Mouse (Mus musculus): ENCODE measurements around the gene Ing5.
"Not testable (repeated sequence)": the region's sequence is repeated elsewhere in the genome, so short reads cannot be mapped to it uniquely, and the experiment has no call there.

Ing5 gene

DNA sequence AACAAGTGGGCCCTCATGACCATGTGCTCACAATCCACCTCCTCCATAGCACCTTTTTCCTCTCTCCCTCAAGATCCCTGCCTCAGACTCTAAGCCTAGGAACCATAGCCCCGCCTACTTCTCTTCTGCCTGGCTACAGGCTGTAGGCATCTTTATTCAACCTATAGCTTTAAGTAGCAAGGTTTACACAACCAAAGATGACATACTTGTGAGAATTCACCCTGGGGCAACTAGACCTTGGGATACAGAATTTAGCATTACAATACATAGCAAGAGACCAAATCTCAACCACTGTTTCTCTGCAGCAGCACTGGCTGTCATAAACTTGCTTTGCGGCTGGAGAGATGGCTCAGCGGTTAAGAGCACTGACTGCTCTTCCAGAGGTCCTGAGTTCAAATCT is 6.2 kb downstream of the Ing5 start:
- DNase-seq (ENCODE audit: extremely low read depth, low read depth, low spot score): no peak

DNA sequence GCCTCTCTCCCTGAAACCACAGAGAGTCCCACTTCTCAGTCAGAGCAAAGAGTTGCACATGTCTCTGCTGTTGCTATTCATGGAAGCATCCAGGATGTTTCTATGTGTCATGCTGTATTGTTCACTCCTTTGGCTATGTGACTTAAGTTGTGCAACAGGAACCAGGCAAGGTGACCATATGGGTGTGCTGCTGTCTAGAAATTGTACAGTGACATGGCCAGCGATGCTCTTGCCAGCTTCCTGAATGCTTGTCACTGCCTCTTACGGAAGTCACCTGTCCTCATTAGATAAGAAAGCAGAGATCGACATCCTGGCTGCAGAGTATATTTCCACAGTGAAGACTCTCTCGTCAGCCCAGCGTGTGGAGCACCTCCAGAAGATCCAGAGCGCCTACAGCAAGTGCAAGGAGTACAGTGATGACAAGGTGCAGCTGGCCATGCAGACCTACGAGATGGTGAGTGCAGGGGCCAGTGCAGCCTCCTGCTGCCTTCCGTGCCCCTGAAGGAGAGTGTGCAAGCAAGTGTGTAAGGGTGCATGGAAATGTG is 7.8 kb downstream of the Ing5 start:
- no peak for DNase-seq (ENCODE audit: extremely low read depth, low read depth, low spot score)

DNA sequence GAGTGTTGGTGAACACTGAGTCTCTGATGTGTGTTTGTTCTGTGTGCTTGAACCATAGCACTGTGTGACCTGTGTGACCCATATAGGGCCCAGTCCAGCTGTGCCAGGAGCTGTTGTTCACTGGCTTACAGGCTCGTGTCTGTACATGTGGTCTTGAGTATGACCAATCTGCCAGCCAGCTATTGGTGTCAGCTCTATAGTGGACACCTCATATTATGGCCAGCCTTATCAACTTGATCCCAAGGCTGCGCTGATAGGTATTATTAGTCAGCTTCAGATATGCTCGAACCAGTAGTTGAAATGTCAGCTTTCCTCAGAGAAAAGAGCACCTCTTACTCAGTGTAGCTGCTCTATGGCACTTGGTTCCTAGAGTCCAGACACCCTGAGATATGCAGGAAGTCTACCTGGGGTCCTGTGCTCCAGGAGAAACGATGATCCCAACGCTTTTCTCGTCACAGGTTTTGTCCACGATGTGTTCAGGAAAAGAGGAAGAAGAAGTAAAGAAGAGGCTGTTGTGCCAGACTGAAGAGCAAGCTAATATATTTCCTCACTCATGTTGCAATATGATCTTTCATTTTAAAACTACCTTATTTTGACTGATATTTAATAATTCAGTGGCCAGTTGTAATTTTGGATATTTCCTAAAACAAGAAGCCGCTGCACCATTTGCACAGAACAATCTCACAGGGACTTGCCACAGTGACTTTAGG is 14.2 kb downstream of the Ing5 start:
- no peak for DNase-seq (ENCODE audit: extremely low read depth, low read depth, low spot score)

DNA sequence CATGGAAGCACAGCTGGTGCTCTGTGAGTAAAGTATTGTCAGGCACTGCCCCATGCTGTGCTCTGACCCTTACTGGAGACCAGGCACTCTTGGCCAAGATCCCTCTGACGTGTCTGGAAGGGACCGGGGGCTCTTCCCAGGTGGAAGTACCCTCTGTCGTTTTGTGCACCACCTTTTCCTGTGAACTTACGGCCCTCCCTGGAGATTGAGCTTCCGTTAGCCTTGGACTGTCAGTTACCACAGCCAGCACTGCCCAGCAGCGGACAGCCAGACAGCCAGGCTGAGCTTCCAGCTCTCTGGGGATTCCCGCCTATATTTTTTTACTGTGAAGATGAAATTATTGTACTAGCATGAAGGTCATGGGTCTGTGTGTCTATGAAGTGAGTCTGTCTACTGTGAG is 15.0 kb downstream of the Ing5 start:
- no peak for DNase-seq (ENCODE audit: extremely low read depth, low read depth, low spot score)

DNA sequence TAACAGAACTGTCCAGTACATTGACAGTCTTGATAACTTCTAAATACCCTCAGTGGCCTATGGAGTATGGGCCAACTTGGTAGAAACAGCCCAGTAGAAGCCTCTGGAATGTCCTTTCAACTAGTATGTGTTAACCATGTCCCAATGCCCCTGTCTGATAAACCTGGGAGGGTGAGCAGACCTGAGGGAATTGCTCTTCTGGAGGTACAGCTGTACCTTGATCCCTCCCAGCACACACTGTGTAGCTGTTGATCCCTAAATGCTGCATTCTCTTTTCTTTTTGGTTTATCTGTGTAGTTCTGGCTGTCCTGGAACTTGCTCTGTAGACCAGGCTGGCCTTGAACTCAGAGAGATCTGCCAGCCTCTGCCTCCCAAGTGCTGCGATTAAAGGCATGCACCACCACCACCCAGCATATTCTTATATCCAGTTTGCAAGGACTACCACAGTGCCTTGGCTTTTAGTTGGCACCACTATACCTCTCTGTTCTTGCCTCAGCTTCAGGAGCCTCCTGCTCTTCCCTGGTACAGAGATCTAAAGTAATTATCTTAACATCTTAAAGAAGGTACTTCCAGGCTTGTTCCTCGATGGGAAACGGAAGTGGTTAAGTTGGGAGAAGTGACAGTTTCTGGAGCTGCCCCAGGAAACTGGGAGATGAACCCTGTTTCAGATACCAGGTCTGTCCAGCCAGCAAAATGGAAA is 20.2 kb downstream of the Ing5 start:
- DNase-seq (ENCODE audit: extremely low read depth, low read depth, low spot score): no peak

GRCm38 (mm10) chr1:93824609-93825008 is 20.8 kb downstream of the Ing5 start, which contains the start of gene D2hgdh:
Gene D2hgdh, plus strand, starts transcription at chr1:93824909.
- DNase-seq (ENCODE audit: extremely low read depth, low read depth, low spot score): no peak

DNA sequence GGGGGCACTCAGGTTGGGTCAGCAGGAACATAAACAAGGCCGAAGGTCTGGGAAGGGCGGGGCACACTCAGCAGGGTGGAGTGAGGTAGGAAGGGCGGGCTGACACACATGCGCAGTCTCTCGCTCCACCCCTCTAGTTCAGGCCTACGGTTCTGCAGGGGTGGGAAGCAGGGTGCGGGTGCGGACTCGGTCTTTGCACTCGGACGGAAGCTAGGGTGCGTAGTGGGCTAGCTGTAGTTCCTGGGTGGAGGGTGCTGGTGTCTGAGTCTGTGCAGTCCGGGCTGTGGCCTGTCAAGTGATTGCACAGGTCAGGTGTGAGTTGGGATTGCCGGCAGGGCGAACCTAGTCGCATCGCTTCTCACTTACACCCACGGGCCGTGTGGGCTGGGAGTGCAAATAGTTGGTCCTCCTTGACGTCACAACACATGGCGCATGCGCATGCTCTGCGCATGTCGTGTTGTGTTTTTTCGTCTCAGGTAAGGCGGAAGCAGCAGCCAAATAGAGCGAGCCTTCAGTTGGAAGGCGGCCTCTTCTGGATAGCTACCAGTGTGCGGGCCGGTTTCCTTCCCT is 21.4 kb downstream of the Ing5 start:
- peak; percentile 90 for DNase-seq (ENCODE audit: extremely low read depth, low read depth, low spot score)

DNA sequence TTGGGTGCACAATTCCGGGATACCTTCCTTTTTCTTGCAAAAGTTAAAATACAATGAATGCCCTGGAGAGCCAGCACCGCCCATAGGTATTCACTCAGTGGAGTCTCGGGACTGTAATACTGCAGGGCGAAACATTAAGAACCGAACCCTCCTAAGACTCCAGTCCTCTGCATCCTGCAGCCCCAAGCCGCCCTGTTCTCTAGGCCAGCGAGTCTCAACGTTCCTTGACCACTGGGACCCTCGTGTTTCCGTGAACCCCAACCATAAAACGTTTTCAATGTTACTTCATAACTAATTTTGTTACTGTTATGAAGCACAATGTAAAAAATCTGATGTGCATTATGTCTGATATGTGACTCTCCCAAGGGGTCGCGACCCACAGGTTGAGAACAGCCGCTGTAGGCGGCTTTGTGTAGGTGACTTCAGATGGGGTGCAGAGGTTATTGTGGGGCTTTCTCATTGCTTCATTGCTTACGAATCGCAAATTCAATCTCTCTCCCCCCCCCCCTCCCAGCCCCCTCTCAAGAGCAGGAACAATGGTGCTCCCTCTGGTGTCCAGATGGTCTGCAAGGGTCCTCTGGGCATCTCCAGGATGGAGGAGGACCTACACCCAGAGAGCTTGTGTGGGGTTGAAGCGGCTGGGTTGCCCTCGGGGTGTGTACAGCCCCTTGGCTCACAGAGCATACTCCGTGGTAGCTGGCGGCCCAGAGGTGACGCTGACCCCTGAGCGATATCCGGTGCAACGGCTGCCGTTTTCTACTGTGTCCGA is 22.2 kb downstream of the Ing5 start:
- no peak for DNase-seq (ENCODE audit: extremely low read depth, low read depth, low spot score)

- DNase-seq (ENCODE audit: extremely low read depth, low read depth, low spot score): peak; percentile 59
Measured at GRCm38 (mm10) chr1:93826540-93826835, 22.7 kb downstream of the Ing5 start.

- DNase-seq (ENCODE audit: extremely low read depth, low read depth, low spot score): not testable (repeated sequence)
Measured at GRCm38 (mm10) chr1:93832754-93833360, 29.1 kb downstream of the Ing5 start.

DNA sequence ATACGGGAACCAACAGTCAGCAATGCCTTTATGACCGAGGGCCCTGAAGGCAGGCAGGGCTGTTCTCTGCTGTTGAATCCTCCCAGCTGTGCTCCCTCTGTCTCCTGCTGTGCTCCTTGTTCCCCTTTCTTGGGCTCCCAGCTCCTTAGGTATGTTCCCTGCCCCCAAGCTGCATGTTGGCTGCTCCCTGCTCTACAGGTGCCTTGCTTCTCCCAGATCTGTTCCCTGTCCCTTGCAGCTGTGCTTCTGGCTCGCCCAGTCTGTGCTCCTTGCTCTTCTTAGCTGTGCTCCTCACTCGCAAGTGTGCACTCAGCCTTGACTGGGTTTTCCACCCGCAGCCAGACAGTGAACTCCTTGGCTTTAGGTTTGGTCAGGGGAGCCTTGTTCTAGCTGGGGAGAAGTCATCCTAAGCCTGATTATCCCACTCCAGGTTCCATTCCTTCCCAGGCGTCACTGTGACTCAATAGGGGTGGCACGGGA is 30.9 kb downstream of the Ing5 start:
- DNase-seq (ENCODE audit: extremely low read depth, low read depth, low spot score): no peak

- no peak for DNase-seq (ENCODE audit: extremely low read depth, low read depth, low spot score)
Measured at GRCm38 (mm10) chr1:93835211-93835610, 31.4 kb downstream of the Ing5 start.

GRCm38 (mm10) chr1:93835876-93836531 is 32.2 kb downstream of the Ing5 start:
- no peak for DNase-seq (ENCODE audit: extremely low read depth, low read depth, low spot score)

DNA sequence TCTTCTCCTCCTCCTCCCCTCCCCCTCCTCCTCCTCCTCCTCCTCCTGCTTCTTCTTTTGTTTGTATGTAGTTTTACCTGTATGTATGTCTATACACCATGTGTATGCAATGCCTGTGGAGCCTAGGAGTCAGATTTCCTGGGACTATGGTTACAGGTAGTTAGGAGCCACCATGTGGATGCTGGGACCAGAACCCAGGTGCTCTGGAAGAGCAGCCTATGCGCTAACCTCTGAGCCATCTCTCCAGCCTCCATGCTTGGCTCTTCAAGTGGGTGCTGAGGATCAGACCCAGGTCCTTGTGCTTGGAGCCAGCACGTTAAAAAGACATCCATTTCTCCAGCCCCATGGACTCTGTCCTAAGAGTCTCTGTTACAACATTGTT is 32.8 kb downstream of the Ing5 start:
- DNase-seq (ENCODE audit: extremely low read depth, low read depth, low spot score): no peak

DNA sequence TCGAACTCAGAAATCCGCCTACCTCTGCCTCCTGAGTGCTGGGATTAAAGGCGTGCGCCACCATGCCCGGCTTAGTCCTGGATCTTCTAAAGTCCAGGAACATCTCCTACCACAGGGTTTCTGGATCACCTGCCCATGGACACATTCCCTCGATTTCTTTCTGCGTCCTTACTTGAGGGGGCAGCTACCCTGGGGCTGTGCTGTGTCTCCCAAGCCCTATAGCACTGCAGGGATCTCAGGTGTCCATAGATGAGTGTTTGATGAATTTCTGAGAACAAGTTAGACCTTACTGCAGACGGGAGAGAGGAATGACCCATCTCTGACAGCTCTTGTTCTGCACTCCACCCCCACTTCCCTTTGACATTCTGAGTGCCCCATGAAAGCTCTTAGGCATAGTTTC is 33.6 kb downstream of the Ing5 start:
- DNase-seq (ENCODE audit: extremely low read depth, low read depth, low spot score): no peak

GRCm38 (mm10) chr1:93838569-93838968 is 34.8 kb downstream of the Ing5 start:
- not testable (repeated sequence) for DNase-seq (ENCODE audit: extremely low read depth, low read depth, low spot score)

GRCm38 (mm10) chr1:93845766-93846366 is 42.1 kb downstream of the Ing5 start:
- not testable (repeated sequence) for DNase-seq (ENCODE audit: extremely low read depth, low read depth, low spot score)

DNA sequence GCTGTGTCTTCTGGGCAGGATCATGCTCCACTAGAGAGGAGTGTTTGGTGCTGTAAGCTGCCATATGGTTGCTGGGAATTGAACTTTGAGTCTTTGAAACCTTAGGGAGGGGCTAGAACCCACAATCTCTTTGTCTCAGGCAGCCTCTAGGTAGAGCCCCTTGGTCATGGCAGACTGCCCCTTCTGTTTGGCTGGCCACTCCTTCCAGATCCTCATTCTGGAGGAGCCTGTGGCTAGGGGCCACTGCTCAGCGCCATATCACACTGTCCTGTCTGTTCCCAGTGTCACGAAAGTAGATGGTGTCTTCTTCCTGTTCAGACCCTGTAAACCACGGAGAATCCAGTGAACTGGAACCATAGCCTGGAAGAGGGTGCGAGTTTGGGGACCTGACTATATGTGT is 52.0 kb downstream of the Ing5 start:
- DNase-seq (ENCODE audit: extremely low read depth, low read depth, low spot score): not testable (repeated sequence)

GRCm38 (mm10) chr1:93857370-93857769 is 53.6 kb downstream of the Ing5 start:
- DNase-seq (ENCODE audit: extremely low read depth, low read depth, low spot score): no peak

DNA sequence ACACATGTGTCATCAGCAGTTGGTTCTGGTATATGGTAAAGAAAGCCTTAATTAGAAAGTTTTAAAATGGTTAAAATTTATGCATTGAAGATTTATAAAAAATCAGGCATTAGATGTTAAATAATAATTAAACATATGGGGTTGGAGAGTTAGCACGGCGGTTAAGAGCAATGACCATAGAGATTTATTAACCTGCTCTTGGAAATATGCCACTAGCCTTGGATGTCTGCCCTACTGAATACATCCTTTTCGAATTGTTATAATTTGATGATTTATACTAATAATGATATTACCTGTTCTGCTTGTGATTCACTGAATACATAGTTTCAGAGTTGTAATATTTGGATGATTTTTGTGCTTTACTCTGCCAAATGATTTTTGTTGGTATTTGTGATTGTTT is 54.2 kb downstream of the Ing5 start:
- DNase-seq (ENCODE audit: extremely low read depth, low read depth, low spot score): no peak

Measured in fat pad, adult 2 months (tissue).